In the genomic region with DNA sequence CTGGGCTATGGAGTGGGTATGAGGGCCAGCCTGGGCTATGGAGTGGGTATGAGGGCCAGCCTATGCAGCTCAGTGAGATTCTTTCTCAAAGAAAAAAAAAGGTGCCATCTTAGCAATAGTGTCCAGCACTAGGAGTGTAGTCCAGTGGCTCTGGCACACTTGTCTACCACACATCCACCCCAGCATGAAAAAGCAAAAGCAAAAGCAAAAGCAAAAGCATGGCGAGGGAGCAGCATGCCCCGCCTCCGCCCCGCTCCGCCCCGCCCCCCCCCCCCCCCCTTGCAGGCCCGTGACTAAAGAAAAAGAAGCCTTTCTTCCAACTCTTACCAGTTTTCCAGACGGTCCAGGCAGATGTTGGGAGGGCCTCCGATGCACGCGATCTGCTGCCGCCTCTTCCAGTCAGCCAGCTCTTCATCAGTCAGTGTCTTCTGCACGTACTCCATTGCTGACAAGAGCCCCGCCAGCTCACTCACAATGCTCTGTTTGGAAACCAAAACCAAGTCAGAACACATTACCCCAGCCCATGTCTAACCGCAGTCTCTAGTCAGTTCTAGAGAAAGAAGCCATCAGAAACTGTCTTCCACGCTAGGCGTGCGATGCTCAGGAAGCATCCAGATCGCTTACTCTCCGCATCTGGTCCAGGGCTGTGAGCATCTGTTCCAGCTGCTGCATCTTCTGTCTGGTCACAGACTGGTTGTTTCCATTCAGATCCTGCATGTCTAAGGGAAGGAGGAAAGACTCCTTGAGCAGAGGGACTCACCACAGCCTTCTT, we compare ENCODE assay signal across 22 mouse cellular contexts. TPM values are rescaled to one million over a fixed set of nuclear protein-coding genes. Genes with fewer than 3 reads are reported as not detected.
DNase-seq lines count a peak whose midpoint lies in the region; ATAC-seq and TF ChIP-seq lines count a peak whose summit lies in the region.
"Had no signal": no experiment of that assay in that cellular context is flagged by ENCODE, and none has a peak within 500 bp of the region (broad histone marks: within the 10 kb centered on the region; RNA-seq: fewer than 3 reads in every experiment).

No protein-coding gene starts in this region.

- no peak overlapping the region for H3K9ac ChIP-seq in liver, embryonic 15.5 days
- H3K9ac ChIP-seq in liver, embryonic 11.5 days (ENCODE audit: low read depth, low read length) = no peak overlapping the region
- peak overlapping the region; percentile 31; the same call in 1 of the 2 replicates for H3K9ac ChIP-seq in CH12.LX (ENCODE audit: insufficient read depth, low read depth)
- no peak overlapping the region for H3K9ac ChIP-seq in forebrain, embryonic 12.5 days
- H3K9ac ChIP-seq: hindbrain, embryonic 15.5 days; limb, embryonic 15.5 days; stomach, embryonic 15.5 days had no signal

- TF ChIP-seq POLR2A in CH12.LX (IDR thresholded peaks at IDR 0.05; ENCODE audit: low read depth, low read length) = peak; percentile 34; the same call in 1 of the 2 replicates

- TF ChIP-seq CTCF in CH12.LX (conservative IDR thresholded peaks at IDR 0.05 in 1 of 2, IDR thresholded peaks at IDR 0.05 in 1 of 2; ENCODE audit: low read depth in 2 of 2, low read length in 2 of 2) = no peak; a peak in 1 of 4 replicates

- peak; percentile 81; the same call in 1 of the 2 replicates for TF ChIP-seq EP300 in CH12.LX (IDR thresholded peaks at IDR 0.05; ENCODE audit: low read length)

- WGBS in liver, embryonic 15.5 days (ENCODE audit: insufficient replicate concordance) = 80% methylated on average over 17 of the region's 20 CpGs
- WGBS in liver, embryonic 11.5 days = 76% methylated on average over 19 of the region's 20 CpGs
- WGBS in forebrain, embryonic 12.5 days = 74% methylated on average over 19 of the region's 20 CpGs

- dilution Hi-C loops in CH12.LX (cut with MboI; ENCODE audit: extremely low pct_ligation_motif_present, extremely low pct_unique_long_range_greater_than_20kb, low sequenced_read_pairs) = no loop called here

- in situ Hi-C loops in CH12.LX (cut with MboI; ENCODE audit: low pct_ligation_motif_present, low pct_unique_long_range_greater_than_20kb, low sequenced_read_pairs) = no loop called here

- peak overlapping the region; percentile 5; the same call in 1 of the 2 replicates for H3K4me2 ChIP-seq in liver, embryonic 15.5 days
- no peak overlapping the region for H3K4me2 ChIP-seq in liver, embryonic 11.5 days
- H3K4me2 ChIP-seq in CH12.LX (ENCODE audit: insufficient read depth, low read depth, poor library complexity, severe bottlenecking) = peak overlapping the region; percentile 88
- no peak overlapping the region for H3K4me2 ChIP-seq in forebrain, embryonic 12.5 days
- H3K4me2 ChIP-seq: hindbrain, embryonic 15.5 days; limb, embryonic 15.5 days; stomach, embryonic 15.5 days had no signal

- H3K9me3 ChIP-seq in liver, embryonic 15.5 days (replicated peaks) = no peaks in the 10 kb centered on the region
- no peaks in the 10 kb centered on the region for H3K9me3 ChIP-seq in liver, embryonic 11.5 days (ENCODE audit: control insufficient read depth, low read length)
- peaks cover 12% of the 10 kb centered on the region for H3K9me3 ChIP-seq in CH12.LX (replicated peaks; ENCODE audit: low read length)
- peaks cover 5% of the 10 kb centered on the region; the same call in 1 of the 2 replicates for H3K9me3 ChIP-seq in forebrain, embryonic 12.5 days
- H3K9me3 ChIP-seq: heart, embryonic 10.5 days; limb, embryonic 15.5 days; stomach, embryonic 15.5 days had no signal

- ATAC-seq in liver, embryonic 15.5 days (ENCODE audit: insufficient read depth) = no peak
- no peak for ATAC-seq in liver, embryonic 11.5 days (replicated peaks; ENCODE audit: low FRiP score)
- ATAC-seq in erythroid progenitor cell, adult 5-6 weeks (replicated peaks; ENCODE audit: low FRiP score, poor library complexity, severe bottlenecking) = peak; percentile 51; the same call in 1 of the 2 replicates
- ATAC-seq in forebrain, embryonic 12.5 days (ENCODE audit: low FRiP score) = no peak

- no peaks in the 10 kb centered on the region for H3K27me3 ChIP-seq in liver, embryonic 15.5 days
- H3K27me3 ChIP-seq in liver, embryonic 11.5 days (replicated peaks; ENCODE audit: control insufficient read depth, insufficient read depth, low read length) = no peaks in the 10 kb centered on the region
- H3K27me3 ChIP-seq in CH12.LX (replicated peaks) = no peaks in the 10 kb centered on the region
- H3K27me3 ChIP-seq in forebrain, embryonic 12.5 days = no peaks in the 10 kb centered on the region
- H3K27me3 ChIP-seq: hindbrain, embryonic 15.5 days; limb, embryonic 15.5 days; stomach, embryonic 15.5 days had no signal

- H3K27ac ChIP-seq in liver, embryonic 15.5 days (replicated peaks) = no peak overlapping the region
- no peak overlapping the region for H3K27ac ChIP-seq in liver, embryonic 11.5 days (ENCODE audit: low read depth, low read length)
- H3K27ac ChIP-seq in CH12.LX (ENCODE audit: insufficient read depth, low read depth) = peak overlapping the region; percentile 89
- H3K27ac ChIP-seq in forebrain, embryonic 12.5 days = no peak overlapping the region
- H3K27ac ChIP-seq: heart, embryonic 10.5 days; hindbrain, embryonic 15.5 days; limb, embryonic 15.5 days; stomach, embryonic 15.5 days had no signal

- no peak for DNase-seq in liver, embryonic 11.5 days (ENCODE audit: low spot score)
- peak; percentile 83 for DNase-seq in CH12.LX (ENCODE audit: extremely low read depth)
- DNase-seq in naive thymus-derived CD4-positive, alpha-beta T cell, adult 2 months (ENCODE audit: low read depth) = peak; percentile 53
- no peak for DNase-seq in gastrocnemius, postnatal 14 days
- DNase-seq in thymus, postnatal 10 days (ENCODE audit: low spot score in 2 of 2) = no peak
- DNase-seq: adrenal gland, postnatal 25 days; cerebellum, postnatal 10 days; heart, postnatal 14 days; kidney, adult 8-10 months; kidney, postnatal 25 days; layer of hippocampus, adult 9-11 months; lung, adult 18-20 months; midbrain, embryonic 14.5 days; thymus, postnatal 14 days had no signal

- peaks cover 88% of the 10 kb centered on the region for H3K36me3 ChIP-seq in liver, embryonic 15.5 days (replicated peaks)
- peaks cover 24% of the 10 kb centered on the region for H3K36me3 ChIP-seq in liver, embryonic 11.5 days (ENCODE audit: control insufficient read depth, insufficient read depth, low read length)
- peaks cover 50 to 87% of the 10 kb centered on the region in 2 experiments for H3K36me3 ChIP-seq in CH12.LX (replicated peaks in 1 of 2; ENCODE audit: control insufficient read depth in 1 of 2, insufficient read depth in 1 of 2, low read length in 1 of 2)
- H3K36me3 ChIP-seq in forebrain, embryonic 12.5 days (replicated peaks) = peaks cover 33% of the 10 kb centered on the region

- H3K4me3 ChIP-seq in liver, embryonic 15.5 days (replicated peaks) = no peak overlapping the region
- H3K4me3 ChIP-seq in liver, embryonic 11.5 days (ENCODE audit: low read depth, low read length) = no peak overlapping the region
- H3K4me3 ChIP-seq in CH12.LX (replicated peaks in 1 of 3; ENCODE audit: low read depth in 2 of 3, low read length in 2 of 3, poor library complexity in 1 of 3) = peak overlapping the region; percentile 43 to 55 (median 44)
- H3K4me3 ChIP-seq in forebrain, embryonic 12.5 days (replicated peaks) = no peak overlapping the region
- H3K4me3 ChIP-seq: erythroblast, embryonic 14.5 days; heart, embryonic 10.5 days; hindbrain, embryonic 15.5 days; limb, embryonic 15.5 days; stomach, embryonic 15.5 days had no signal

- intact Hi-C loops in gastrocnemius, postnatal 14 days (cut with DNase I; ENCODE audit: low total_unique reads) = no loop called here

- no peak for TF ChIP-seq RAD21 in CH12.LX (IDR thresholded peaks at IDR 0.05; ENCODE audit: low read depth, low read length)

- H3K79me2 ChIP-seq in CH12.LX (replicated peaks; ENCODE audit: control insufficient read depth, extremely low read depth, insufficient read depth, poor library complexity, severe bottlenecking) = no peaks in the 10 kb centered on the region; the same call in 1 of the 2 replicates

- H3K4me1 ChIP-seq in liver, embryonic 15.5 days (replicated peaks) = peaks cover 21% of the 10 kb centered on the region
- peaks cover 13% of the 10 kb centered on the region for H3K4me1 ChIP-seq in liver, embryonic 11.5 days (replicated peaks; ENCODE audit: control insufficient read depth, insufficient read depth, low read length)
- H3K4me1 ChIP-seq in CH12.LX (ENCODE audit: control insufficient read depth in 1 of 2, insufficient read depth in 2 of 2) = peaks cover 10 to 32% of the 10 kb centered on the region in 2 experiments
- no peaks in the 10 kb centered on the region for H3K4me1 ChIP-seq in forebrain, embryonic 12.5 days
- H3K4me1 ChIP-seq: heart, embryonic 10.5 days; hindbrain, embryonic 15.5 days; limb, embryonic 15.5 days; stomach, embryonic 15.5 days had no signal

RNA-seq across cellular contexts. Expression of a gene that starts 34.6 kb away (rescaled TPM):
- polyA plus RNA-seq in liver, embryonic 15.5 days (2015; fragmentation: Nextera tagmentation; extraction: Ambion mirVana) = 35.5 and 40.0 TPM in 2 replicates
- 52.9 and 57.3 TPM in 2 replicates for polyA plus RNA-seq in liver, embryonic 11.5 days (2014; fragmentation: Nextera tagmentation; extraction: Ambion mirVana)
- total RNA-seq in CH12.LX (2012; rRNA removed) = 51.1 and 52.1 TPM in 2 replicates
- total RNA-seq in CH12.LX (2014; rRNA removed) = 35.9 TPM in 2 replicates
- 66.7 and 69.2 TPM in 2 replicates for polyA plus RNA-seq in CH12.LX (2012; ENCODE audit: insufficient read length, low read depth)
- 31.0 and 31.4 TPM in 2 replicates for total RNA-seq in erythroid progenitor cell, adult 5-6 weeks (2015; ENCODE audit: low replicate concordance)
- total RNA-seq in erythroid progenitor cell, adult 5-6 weeks (2017; ENCODE audit: low replicate concordance) = 26.2 and 26.6 TPM in 2 replicates
- total RNA-seq in gastrocnemius, postnatal 14 days (2021) = 10 to 100 TPM; 41.7 to 43.6 TPM
- polyA plus RNA-seq in forebrain, embryonic 12.5 days (2016; fragmentation: Nextera tagmentation; extraction: Ambion mirVana) = 30.8 and 34.1 TPM in 2 replicates

RNA-seq across cellular contexts. Expression of a gene that starts 45.6 kb away (rescaled TPM):
- polyA plus RNA-seq in liver, embryonic 15.5 days (2015; fragmentation: Nextera tagmentation; extraction: Ambion mirVana) = 8.2 and 8.7 TPM in 2 replicates
- polyA plus RNA-seq in liver, embryonic 11.5 days (2014; fragmentation: Nextera tagmentation; extraction: Ambion mirVana) = 26.3 and 27.8 TPM in 2 replicates
- total RNA-seq in CH12.LX (2012; rRNA removed) (18.7 and 23.6 TPM in 2 replicates), CH12.LX (2014; rRNA removed) (17.4 and 17.5 TPM in 2 replicates)
- polyA plus RNA-seq in CH12.LX (2012; ENCODE audit: insufficient read length, low read depth) = 21.2 and 23.0 TPM in 2 replicates
- 3.2 and 7.5 TPM in 2 replicates for total RNA-seq in erythroid progenitor cell, adult 5-6 weeks (2015; ENCODE audit: low replicate concordance)
- 5.3 and 5.4 TPM in 2 replicates for total RNA-seq in erythroid progenitor cell, adult 5-6 weeks (2017; ENCODE audit: low replicate concordance)
- total RNA-seq in gastrocnemius, postnatal 14 days (2021) = 10 to 100 TPM; 17.9 to 21.5 TPM
- polyA plus RNA-seq in forebrain, embryonic 12.5 days (2016; fragmentation: Nextera tagmentation; extraction: Ambion mirVana) = 1.2 and 1.8 TPM in 2 replicates

RNA-seq across cellular contexts. Expression of a gene that starts 54.2 kb away (rescaled TPM):
- polyA plus RNA-seq in liver, embryonic 15.5 days (2015; fragmentation: Nextera tagmentation; extraction: Ambion mirVana) = 20.6 and 22.5 TPM in 2 replicates
- polyA plus RNA-seq in liver, embryonic 11.5 days (2014; fragmentation: Nextera tagmentation; extraction: Ambion mirVana) = 46.0 and 50.1 TPM in 2 replicates
- total RNA-seq in CH12.LX (2012; rRNA removed) (19.4 and 24.4 TPM in 2 replicates), CH12.LX (2014; rRNA removed) (9.7 and 11.4 TPM in 2 replicates)
- 12.1 and 14.0 TPM in 2 replicates for polyA plus RNA-seq in CH12.LX (2012; ENCODE audit: insufficient read length, low read depth)
- total RNA-seq in erythroid progenitor cell, adult 5-6 weeks (2015; ENCODE audit: low replicate concordance) = 5.9 and 10.1 TPM in 2 replicates
- total RNA-seq in erythroid progenitor cell, adult 5-6 weeks (2017; ENCODE audit: low replicate concordance) = 7.0 and 10.3 TPM in 2 replicates
- total RNA-seq in gastrocnemius, postnatal 14 days (2021) = 100 to 1,000 TPM in 1 of 2 experiments, 10 to 100 TPM in 1; 100.0 to 110 TPM
- 16.6 and 17.3 TPM in 2 replicates for polyA plus RNA-seq in forebrain, embryonic 12.5 days (2016; fragmentation: Nextera tagmentation; extraction: Ambion mirVana)

Comparison
In these comparisons a context has a peak if more than half of its experiments do, and no peak if none do; other contexts are left out.
1. H3K4me2 ChIP-seq: peak in liver, embryonic 15.5 days (single experiment) and CH12.LX (single experiment); none in liver, embryonic 11.5 days (single experiment) and forebrain, embryonic 12.5 days (single experiment).
2. H3K4me3 ChIP-seq: peak in CH12.LX (3 of 3); none in liver, embryonic 15.5 days (single experiment), liver, embryonic 11.5 days (single experiment) and forebrain, embryonic 12.5 days (single experiment).
3. DNase-seq: peak in CH12.LX (single experiment) and naive thymus-derived CD4-positive, alpha-beta T cell, adult 2 months (single experiment); none in liver, embryonic 11.5 days (single experiment), gastrocnemius, postnatal 14 days (single experiment) and thymus, postnatal 10 days (0 of 2).